Mouse (Mus musculus) intestine, embryonic 16.5 days (tissue): Measurements from ENCODE around the gene Mipol1. TPM values are rescaled to one million over a fixed set of nuclear protein-coding genes. Genes with fewer than 3 reads are reported as not detected.

Experiments used
- ATAC-seq: fragments of 200-750 bp; cut with Nextera tagmentation; 2 replicates; pipeline ENCODE4 v1.8.0; 2017; ENCODE audit warnings: moderate TSS enrichment, moderate library complexity
- H3K27ac ChIP-seq: fragments of 300-500 bp; sonication (generic); 2 replicates; pipeline ENCODE4 v1.5.1; 2014; ENCODE audit warnings: mild to moderate bottlenecking, low read length
- H3K27me3 ChIP-seq: fragments of 300-500 bp; sonication (generic); replicated peaks from 2 replicates; pipeline ENCODE4 v1.6.1; 2014; ENCODE audit warnings: low read length, control low read depth, mixed read lengths; ENCODE audit not compliant: control insufficient read depth, insufficient read depth
- H3K36me3 ChIP-seq: fragments of 300-500 bp; sonication (generic); 2 replicates; pipeline ENCODE4 v1.6.1; 2014; ENCODE audit warnings: low read length, control low read depth; ENCODE audit not compliant: control insufficient read depth, insufficient read depth
- H3K4me1 ChIP-seq: fragments of 300-500 bp; sonication (generic); 2 replicates; pipeline ENCODE4 v1.6.1; 2014; ENCODE audit warnings: low read length, control low read depth, mixed read lengths; ENCODE audit not compliant: control insufficient read depth, insufficient read depth
- H3K4me2 ChIP-seq: fragments of 300-500 bp; sonication (generic); 2 replicates; pipeline ENCODE4 v1.6.1; 2014; ENCODE audit warnings: low read depth, low read length, control low read depth
- H3K4me3 ChIP-seq: fragments of 300-500 bp; sonication (generic); 2 replicates; pipeline ENCODE4 v1.5.1; 2014; ENCODE audit warnings: mild to moderate bottlenecking, low read length
- H3K9ac ChIP-seq: fragments of 300-500 bp; sonication (generic); 2 replicates; pipeline ENCODE4 v1.6.1; 2014; ENCODE audit warnings: low read depth, low read length
- H3K9me3 ChIP-seq: fragments of 300-500 bp; sonication (generic); 2 replicates; pipeline ENCODE4 v1.6.1; 2016; ENCODE audit warnings: low read length, control low read depth; ENCODE audit not compliant: control insufficient read depth
- WGBS: fragments of 180-500 bp; shearing (Covaris S2); extraction: QIAGEN DNeasy Blood & Tissue Kit; methylation state at CpG from one replicate; pipeline ENCODE4 v1.1.7; 2014; 5-methylcytosine and 5-hydroxymethylcytosine counted together
- polyA plus RNA-seq: library from polyadenylated mRNA; unstranded; fragments of >200 nt; fragmentation: Nextera tagmentation; extraction: Ambion mirVana; gene quantifications from 2 replicates; pipeline ENCODE4 v1.2.1, GENCODE M21; 2015

Mipol1 gene
- polyA plus RNA-seq, 1 experiment from 2014 or later: 9.9 TPM

DNA sequence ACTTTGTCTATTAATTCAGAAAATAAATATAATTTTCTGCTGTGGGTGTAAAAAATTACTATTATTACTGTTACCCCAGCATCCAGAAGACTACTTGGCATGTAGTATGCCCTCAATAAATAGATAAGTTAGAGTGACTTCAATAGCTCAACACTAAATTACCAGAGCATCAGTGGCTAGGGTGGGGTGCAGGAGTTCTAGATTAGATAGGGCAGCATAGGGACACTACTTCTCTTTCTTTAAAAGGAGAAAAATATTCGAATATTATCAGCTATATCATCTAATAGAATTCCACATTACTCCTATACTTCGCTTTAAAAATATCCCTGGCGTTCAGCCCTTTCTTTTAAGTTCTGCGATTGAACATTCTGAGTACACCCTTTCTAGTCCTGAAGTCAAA is 524 bp upstream of the Mipol1 start:
- 19% methylated on average over 4 of the region's 4 CpGs for WGBS
- Histone ChIP-seq H3K9ac (peak overlapping the region; percentile 94), H3K4me1 (peaks cover 7% of the 10 kb centered on the region), H3K4me3 (peak overlapping the region; percentile 83), H3K27ac (peak overlapping the region; percentile 66), H3K36me3 (no peaks in the 10 kb centered on the region), H3K4me2 (peak overlapping the region; percentile 63), H3K9me3 (no peaks in the 10 kb centered on the region), H3K27me3 (no peaks in the 10 kb centered on the region)
- ATAC-seq: peak; percentile 8; the same call in 1 of the 2 replicates

DNA sequence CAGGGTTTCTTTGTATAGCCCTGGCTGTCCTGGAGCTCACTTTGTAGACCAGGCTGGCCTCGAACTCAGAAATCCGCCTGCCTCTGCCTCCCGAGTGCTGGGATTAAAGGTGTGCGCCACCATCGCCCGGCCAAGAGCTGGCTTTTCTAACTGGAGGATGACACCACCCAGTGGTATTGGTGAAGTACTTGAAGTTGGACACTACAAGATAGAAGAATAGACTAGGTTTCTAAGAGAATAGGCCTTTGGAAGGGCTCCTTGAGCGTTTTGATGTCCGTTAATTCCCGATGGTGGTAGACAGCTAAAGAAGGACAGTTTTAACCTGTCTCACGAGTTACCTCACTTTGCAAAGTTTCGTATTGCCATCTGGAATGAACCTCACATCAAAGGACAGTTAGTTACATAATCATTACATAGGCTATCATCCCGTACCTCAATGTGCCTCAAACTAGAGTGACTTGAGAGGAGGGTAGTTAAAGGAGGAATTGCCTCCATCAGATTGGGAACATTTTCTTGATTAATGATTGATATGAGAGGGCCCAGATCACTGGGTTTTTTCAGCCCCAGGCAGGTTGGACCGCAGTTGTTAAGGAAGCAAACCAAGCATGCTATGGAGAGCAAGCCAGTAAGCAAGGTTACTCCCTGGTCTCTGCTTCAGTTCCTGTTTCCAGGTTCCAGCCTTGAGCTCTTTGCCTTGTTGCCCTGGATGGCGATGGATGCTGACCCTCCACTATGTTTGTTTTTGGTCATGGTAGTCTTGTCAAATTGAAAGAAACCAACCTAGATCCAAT is 1.1 kb downstream of the Mipol1 start:
- ATAC-seq: no peak
- H3K9ac ChIP-seq: peak overlapping the region; percentile 94
- H3K4me3 ChIP-seq: peak overlapping the region; percentile 83
- H3K27me3 ChIP-seq: no peaks in the 10 kb centered on the region
- 57% methylated on average over 14 of the region's 14 CpGs for WGBS
- H3K4me1 ChIP-seq: peaks cover 12% of the 10 kb centered on the region
- H3K9me3 ChIP-seq: no peaks in the 10 kb centered on the region
- no peaks in the 10 kb centered on the region for H3K36me3 ChIP-seq
- H3K27ac ChIP-seq: no peak overlapping the region; the same call in 1 of the 2 replicates
- H3K4me2 ChIP-seq: peak overlapping the region; percentile 63

DNA sequence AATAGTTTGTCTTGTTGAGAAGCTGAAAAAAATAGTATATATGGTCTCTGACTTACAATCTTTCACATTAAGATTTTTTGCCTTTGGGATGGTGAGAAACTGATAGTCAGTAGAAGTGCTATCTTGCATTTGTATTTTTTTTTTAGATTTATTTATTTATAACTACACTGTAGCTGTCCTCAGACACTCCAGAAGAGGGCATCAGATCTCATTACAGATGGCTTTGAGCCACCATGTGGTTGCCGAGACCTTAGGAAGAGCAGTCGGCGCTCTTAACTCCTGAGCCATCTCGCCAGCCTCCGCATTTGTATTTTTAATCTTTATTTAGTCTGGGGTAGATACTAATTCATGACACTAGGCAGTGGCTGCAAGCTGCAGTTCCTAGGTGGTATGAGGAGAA is 3.2 kb downstream of the Mipol1 start:
- no peaks in the 10 kb centered on the region for H3K9me3 ChIP-seq
- H3K4me3 ChIP-seq: no peak overlapping the region
- peaks cover 12% of the 10 kb centered on the region for H3K4me1 ChIP-seq
- WGBS: 84% methylated on average over 5 of the region's 5 CpGs
- H3K36me3 ChIP-seq: peaks cover 3% of the 10 kb centered on the region
- H3K4me2 ChIP-seq: no peak overlapping the region
- no peak overlapping the region for H3K9ac ChIP-seq
- H3K27me3 ChIP-seq: no peaks in the 10 kb centered on the region
- no peak for ATAC-seq
- no peak overlapping the region for H3K27ac ChIP-seq

DNA sequence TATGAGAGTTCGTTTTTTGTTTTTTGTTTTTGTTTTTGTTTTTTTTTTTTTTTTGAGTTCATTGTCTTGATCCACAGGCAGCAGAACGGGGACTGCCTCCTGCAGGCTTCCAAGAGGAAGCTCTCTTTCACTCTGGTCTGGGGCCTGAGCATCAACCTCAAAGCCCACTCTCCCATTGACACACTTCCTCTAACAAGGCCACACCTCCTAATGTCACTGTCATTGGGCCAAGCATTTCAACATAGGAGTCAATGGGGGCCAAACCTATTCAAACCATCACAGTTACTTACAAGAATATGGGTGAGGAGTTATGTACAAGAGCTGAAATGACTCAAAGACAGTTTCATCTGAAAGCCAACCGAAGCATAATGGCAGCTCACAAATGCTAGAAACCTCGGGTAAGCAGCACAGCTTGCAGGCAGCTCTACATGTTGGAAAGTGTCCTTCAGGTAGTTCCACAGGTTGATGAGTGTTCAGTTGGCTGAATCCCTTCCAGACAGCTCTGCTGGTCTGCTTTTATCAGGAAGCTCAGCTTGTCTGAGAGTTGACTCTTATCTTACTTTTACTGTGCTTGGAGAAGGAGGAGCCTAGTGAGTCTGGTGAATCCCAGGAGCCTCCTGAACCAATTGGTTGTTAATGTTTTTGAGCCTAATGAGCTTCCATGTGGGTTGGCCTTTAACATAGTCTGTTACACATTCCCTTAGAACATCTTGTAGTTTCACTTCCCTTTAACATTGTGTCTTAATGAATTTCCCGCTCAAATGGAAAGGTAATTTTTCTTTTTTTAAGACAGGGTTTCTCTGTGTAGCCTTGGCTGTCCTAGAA is 13.7 kb downstream of the Mipol1 start:
- Histone ChIP-seq H3K9ac (no peak overlapping the region), H3K4me2 (no peak overlapping the region), H3K4me1 (no peaks in the 10 kb centered on the region), H3K4me3 (no peak overlapping the region), H3K9me3 (no peaks in the 10 kb centered on the region), H3K27ac (no peak overlapping the region), H3K27me3 (no peaks in the 10 kb centered on the region), H3K36me3 (peaks cover 14% of the 10 kb centered on the region)
- 90% methylated on average over 5 of the region's 5 CpGs for WGBS
- no peak for ATAC-seq

DNA sequence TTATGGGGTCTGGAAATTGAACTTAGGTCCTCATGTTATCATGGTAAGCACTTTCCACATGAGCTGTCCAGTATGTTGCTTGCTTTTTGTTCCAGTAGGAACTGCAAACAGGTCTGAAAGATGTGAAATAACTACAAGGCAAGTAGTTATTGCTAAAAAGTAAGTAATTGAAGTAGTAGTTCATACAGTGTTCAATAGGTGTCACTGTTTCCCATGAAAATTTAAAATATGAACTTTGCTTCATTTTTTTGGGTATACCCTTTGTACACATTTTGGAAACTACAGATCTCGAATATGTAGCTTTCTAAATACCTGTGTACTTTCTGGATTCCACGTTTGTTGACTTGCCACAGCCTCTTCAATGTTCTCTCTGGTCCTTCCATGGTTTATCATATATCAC is 28.3 kb downstream of the Mipol1 start:
- Histone ChIP-seq H3K9me3 (no peaks in the 10 kb centered on the region), H3K36me3 (no peaks in the 10 kb centered on the region), H3K27ac (no peak overlapping the region), H3K4me3 (no peak overlapping the region), H3K9ac (no peak overlapping the region), H3K4me2 (no peak overlapping the region), H3K4me1 (no peaks in the 10 kb centered on the region), H3K27me3 (no peaks in the 10 kb centered on the region)
- ATAC-seq: no peak
- WGBS: 56% methylated on average over 2 of the region's 2 CpGs

DNA sequence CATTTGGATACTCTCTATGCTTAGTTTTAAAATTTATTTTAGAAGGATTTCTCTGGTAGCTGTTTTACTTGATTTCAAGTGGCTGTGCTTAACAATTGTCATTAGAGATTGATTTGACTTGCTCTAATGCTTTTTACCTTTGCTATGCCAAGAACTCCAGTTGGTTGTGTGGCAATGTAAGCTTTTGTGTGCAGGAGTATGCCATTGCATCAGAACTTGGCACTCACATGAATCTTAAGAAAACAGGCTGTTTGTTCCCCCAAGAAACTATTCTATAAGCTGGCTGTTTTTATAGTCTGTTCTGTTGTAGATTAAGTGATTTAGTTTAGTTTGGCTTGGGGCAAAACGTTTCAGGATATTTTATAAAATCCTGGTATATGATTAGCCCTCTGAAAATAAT is 45.2 kb downstream of the Mipol1 start:
- Histone ChIP-seq H3K9me3 (no peaks in the 10 kb centered on the region), H3K27ac (no peak overlapping the region), H3K27me3 (no peaks in the 10 kb centered on the region), H3K4me1 (no peaks in the 10 kb centered on the region), H3K36me3 (no peaks in the 10 kb centered on the region), H3K4me3 (no peak overlapping the region), H3K9ac (no peak overlapping the region), H3K4me2 (no peak overlapping the region)
- no peak for ATAC-seq
- 59% methylated on average over 1 of the region's 1 CpGs for WGBS

DNA sequence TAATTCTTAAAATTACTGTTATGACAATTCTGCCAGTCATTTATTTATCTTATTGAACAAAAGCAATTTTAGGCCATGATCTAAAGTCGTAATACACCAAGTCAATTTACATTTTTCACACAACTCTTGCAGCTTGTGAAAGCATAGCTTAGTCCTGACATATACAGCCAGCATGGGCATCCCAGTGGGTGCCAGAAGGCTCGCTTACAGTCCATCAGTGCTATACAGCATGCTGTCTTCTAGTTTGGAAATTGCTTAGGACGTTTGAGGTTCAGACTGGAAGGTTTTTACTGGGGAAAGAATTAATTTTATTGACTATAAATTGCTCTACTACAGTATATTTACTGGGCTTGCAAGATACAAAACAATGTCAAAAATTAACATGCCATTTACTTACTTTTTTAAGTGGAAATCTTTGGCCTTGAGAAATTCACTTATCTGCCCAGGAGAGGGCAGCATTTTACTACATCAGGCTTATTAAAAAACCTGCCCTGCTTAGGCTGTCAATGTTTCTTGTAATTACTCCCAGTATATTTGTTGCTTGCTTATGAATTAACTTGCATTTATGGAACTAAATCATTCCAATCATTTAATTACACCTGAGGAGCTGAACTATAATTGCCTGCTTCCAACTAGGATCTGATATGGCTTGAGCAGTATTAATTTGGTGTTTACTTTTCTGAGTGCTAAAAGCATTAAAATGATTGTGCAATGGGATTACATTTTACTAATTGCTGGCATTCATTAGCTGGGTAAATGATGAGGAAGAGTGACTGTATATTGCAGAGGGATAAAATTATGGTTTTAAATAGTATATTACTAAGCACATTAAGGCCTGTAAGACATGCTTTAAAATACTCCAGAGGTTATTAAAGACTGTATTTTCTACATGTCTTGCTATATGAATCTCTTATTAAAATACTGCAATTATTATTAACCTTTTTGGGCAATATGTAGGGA is 51.2 kb downstream of the Mipol1 start:
- Histone ChIP-seq H3K36me3 (no peaks in the 10 kb centered on the region), H3K4me2 (no peak overlapping the region), H3K4me3 (no peak overlapping the region), H3K9me3 (no peaks in the 10 kb centered on the region), H3K27ac (no peak overlapping the region), H3K27me3 (no peaks in the 10 kb centered on the region), H3K9ac (no peak overlapping the region), H3K4me1 (no peaks in the 10 kb centered on the region)
- peak; percentile 50; the same call in 1 of the 2 replicates for ATAC-seq
- WGBS: 47% methylated on average over 3 of the region's 3 CpGs

DNA sequence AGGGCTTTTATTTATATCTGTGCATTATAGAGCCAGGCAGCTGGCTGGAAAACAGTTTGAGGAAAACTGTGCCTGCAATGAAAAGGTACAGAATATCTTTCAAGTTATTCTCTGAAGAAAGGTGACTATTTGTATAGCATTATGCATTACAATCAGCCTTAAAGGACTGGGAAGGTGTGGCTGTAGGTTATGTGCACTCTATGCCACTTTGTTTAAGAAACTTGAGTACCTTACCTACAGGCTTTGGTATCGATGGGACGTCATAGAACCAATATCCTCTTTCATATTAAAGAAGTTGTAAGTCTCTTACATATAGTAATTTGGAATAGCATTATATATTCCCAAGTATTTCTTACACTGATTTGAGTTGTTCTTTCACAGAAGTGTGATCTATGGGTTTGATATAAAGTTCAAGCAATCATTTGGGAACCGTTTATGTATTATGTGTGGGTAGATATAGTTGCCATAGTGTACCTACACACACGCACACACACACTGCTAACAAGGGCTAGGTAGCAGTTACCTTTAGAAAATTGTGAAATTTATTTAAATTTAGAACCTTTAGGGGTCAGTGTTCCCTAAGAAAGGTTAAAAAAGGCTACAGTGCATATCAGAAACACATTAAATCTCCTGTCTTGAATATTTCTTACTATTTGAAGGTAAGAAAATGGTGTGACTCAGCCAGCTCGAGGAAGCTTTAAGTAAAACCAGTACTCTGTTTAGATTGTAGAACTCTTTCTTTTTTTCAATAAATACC is 55.3 kb downstream of the Mipol1 start:
- Histone ChIP-seq H3K27me3 (no peaks in the 10 kb centered on the region), H3K4me2 (no peak overlapping the region), H3K4me1 (no peaks in the 10 kb centered on the region), H3K4me3 (no peak overlapping the region), H3K27ac (no peak overlapping the region), H3K36me3 (no peaks in the 10 kb centered on the region), H3K9me3 (no peaks in the 10 kb centered on the region), H3K9ac (no peak overlapping the region)
- peak; percentile 33; the same call in 1 of the 2 replicates for ATAC-seq
- WGBS: 70% methylated on average over 5 of the region's 5 CpGs
